Mouse (Mus musculus): ENCODE results near the gene Heatr6. TPM values are rescaled to one million over a fixed set of nuclear protein-coding genes. Genes with fewer than 3 reads are reported as not detected.

Gene Heatr6
- 41.2 TPM for polyA plus RNA-seq (2017; shearing (Covaris generic))

DNA sequence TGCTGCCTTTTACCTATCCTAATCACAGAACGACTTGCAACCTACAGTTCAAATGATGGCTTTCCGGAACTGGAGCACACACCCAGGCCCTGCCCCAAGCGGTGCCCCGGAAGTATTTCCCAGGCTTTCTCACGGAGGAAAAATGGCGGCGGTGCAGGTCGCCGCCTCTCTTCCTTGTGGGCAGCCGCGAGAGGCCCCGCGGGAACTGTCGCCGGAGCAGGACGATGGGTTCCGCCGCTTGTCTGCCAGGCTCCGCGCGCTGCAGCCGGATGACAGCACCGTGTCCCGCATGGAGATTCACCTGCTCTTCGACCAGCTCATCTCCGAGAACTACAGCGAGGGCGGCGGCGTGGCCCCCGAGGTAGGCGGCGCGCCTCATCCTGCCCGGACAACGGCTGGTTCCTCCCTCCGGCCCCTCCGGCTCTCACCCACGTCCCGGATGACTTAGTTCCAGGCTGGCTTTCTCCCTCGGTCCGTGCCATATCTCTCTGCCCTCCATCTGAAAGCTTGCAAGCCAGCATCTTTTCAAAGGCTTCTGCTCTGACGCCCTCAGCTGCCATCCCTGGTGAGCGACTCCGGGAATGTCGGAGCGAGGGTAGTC lies at the start of gene Heatr6:
Gene Heatr6, plus strand, starts transcription at position 116 of the 601 bp plus-strand sequence.

DNA sequence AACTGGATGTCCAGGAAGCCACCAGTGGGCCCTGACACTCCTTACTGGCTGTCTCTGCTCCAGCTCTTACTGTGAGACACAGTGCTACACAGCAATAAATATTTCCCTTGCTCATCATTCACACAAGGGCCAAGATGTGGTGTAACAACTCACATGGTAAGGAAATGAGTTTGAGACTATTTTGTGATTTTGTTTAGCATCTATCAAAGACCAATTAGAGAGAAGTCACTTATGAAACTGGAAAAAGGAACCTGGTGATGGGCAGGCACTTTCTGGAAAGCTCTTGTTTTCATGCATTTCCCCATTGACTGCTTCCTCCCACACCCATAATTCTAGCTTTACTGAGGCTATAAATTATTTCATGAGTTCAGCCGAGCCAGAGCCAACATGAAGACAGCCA lies 49.8 kb upstream of the Heatr6 start, which contains the start of gene Wfdc17:
Gene Wfdc17, plus strand, starts transcription at position 287 of the 400 bp plus-strand sequence.

DNA sequence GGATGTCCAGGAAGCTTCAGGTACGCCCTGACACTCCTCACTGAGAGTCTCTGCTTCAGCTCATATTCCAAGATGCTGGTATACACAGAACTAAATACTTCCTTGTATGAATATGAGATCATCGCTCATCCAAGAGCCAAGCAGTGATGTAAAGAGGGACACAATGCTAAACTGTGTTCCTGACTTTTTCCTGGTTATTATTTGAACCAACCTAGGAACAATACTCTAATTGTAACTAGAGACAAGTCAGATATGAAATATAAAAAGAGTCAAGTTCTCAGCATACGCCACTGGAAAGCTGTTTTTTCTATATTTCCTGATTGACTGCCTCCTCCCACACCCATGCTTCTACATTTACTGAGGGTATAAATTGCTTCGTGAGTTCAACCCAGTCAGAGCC lies 44.8 kb upstream of the Heatr6 start, which contains the start of gene Wfdc18:
Gene Wfdc18, plus strand, starts transcription at position 301 of the 400 bp plus-strand sequence.

DNA sequence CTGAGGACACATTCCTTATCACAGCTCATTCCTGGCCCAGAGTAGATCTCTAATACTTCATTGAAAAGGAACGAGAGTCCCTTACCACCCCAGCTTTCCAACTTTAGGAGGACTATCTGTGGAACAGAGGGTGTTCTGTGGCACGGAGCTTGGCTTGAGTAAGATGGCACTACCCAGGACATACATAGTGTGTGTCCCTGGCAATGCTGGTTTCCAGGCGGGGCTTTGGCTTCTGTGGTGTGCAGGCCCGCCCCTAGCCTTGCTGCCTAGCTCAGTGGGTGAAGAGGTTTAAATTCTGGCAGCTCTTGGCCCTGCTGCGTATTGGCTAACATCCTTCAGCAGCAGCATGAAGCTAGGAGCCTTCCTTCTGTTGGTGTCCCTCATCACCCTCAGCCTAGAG lies 6.8 kb upstream of the Heatr6 start, which contains the start of gene Wfdc21:
Gene Wfdc21, plus strand, starts transcription at position 260 of the 400 bp plus-strand sequence.

Other genes with a start within 250 kb of the Heatr6 start
- not detected for gene Heatr9, start 231.5 kb upstream of the Heatr6 start, polyA plus RNA-seq (2017; shearing (Covaris generic))
- gene Ccl5, start 223.2 kb upstream of the Heatr6 start, polyA plus RNA-seq (2017; shearing (Covaris generic)): 101 TPM
- not detected for gene Ccl9, start 175.1 kb upstream of the Heatr6 start, polyA plus RNA-seq (2017; shearing (Covaris generic))
- gene Ccl6, start 160.6 kb upstream of the Heatr6 start, polyA plus RNA-seq (2017; shearing (Covaris generic)): 0.61 TPM
- gene Rpl9-ps1, start 108.1 kb upstream of the Heatr6 start, polyA plus RNA-seq (2017; shearing (Covaris generic)): 0.60 TPM
- 0.37 TPM for gene Ccl3, start 104.3 kb upstream of the Heatr6 start, polyA plus RNA-seq (2017; shearing (Covaris generic))
- gene Ccl4, start 91.1 kb upstream of the Heatr6 start, polyA plus RNA-seq (2017; shearing (Covaris generic)): 2.7 TPM
- not detected for gene Wfdc17, start 49.7 kb upstream of the Heatr6 start, polyA plus RNA-seq (2017; shearing (Covaris generic))
- gene Wfdc18, start 44.7 kb upstream of the Heatr6 start, polyA plus RNA-seq (2017; shearing (Covaris generic)): not detected
- gene Wfdc21, start 6.8 kb upstream of the Heatr6 start, polyA plus RNA-seq (2017; shearing (Covaris generic)): not detected
- 0.12 TPM for gene Hnf1b, start 96.4 kb downstream of the Heatr6 start, polyA plus RNA-seq (2017; shearing (Covaris generic))
- 69.4 TPM for gene Ddx52, start 188.4 kb downstream of the Heatr6 start, polyA plus RNA-seq (2017; shearing (Covaris generic))
- gene Synrg, start 210.7 kb downstream of the Heatr6 start, polyA plus RNA-seq (2017; shearing (Covaris generic)): 5.1 TPM

Measured in CD4-positive, CD25-positive, alpha-beta regulatory T cell, adult 9 weeks (primary cell).